Mouse (Mus musculus) hematopoietic stem cell, adult 5-6 weeks (primary cell): ENCODE data around the gene Leo1. TPM values are rescaled to one million over a fixed set of nuclear protein-coding genes. Genes with fewer than 3 reads are reported as not detected.

ENCODE experiments used
- ATAC-seq, 2 experiments: fragments of 125-278 bp in 1 of 2; replicated peaks in 1 of 2; 2 replicates each; pipeline ENCODE4 v1.8.0; 2016 to 2017; ENCODE audit warnings: inconsistent platforms in 2 of 2, mild to moderate bottlenecking in 2 of 2, moderate number of reproducible peaks in 2 of 2, low read depth in 1 of 2, moderate TSS enrichment in 1 of 2; ENCODE audit not compliant: low FRiP score in 2 of 2, poor library complexity in 2 of 2, severe bottlenecking in 2 of 2, insufficient read depth in 1 of 2, low TSS enrichment in 1 of 2
- total RNA-seq: library from RNA; stranded (forward); fragments of 172-1452, 232-1000 nt; gene quantifications from 2 replicates; pipeline ENCODE4 v1.2.3, GENCODE M21; 2017

Leo1 gene
- total RNA-seq = 44.0 and 54.1 TPM in 2 replicates

GRCm38 (mm10) chr9:75440796-75441666 lies at the start of gene Leo1:
TSS of gene Leo1 (plus strand) at chr9:75441524.
- ATAC-seq = peak; percentile 84 to 88

- no peak for ATAC-seq
Observed at GRCm38 (mm10) chr9:75393251-75393650, 48.1 kb upstream of the Leo1 start.

- no peak for ATAC-seq
Observed at GRCm38 (mm10) chr9:75395971-75396370, 45.4 kb upstream of the Leo1 start.

GRCm38 (mm10) chr9:75399069-75399468 lies 42.3 kb upstream of the Leo1 start:
- no peak for ATAC-seq

- ATAC-seq = no peak
Observed at GRCm38 (mm10) chr9:75400639-75401038, 40.7 kb upstream of the Leo1 start.

GRCm38 (mm10) chr9:75401593-75402504 lies 39.5 kb upstream of the Leo1 start:
- peak; percentile 80 to 84 for ATAC-seq

- no peak for ATAC-seq
Observed at GRCm38 (mm10) chr9:75403520-75403919, 37.8 kb upstream of the Leo1 start.

GRCm38 (mm10) chr9:75406121-75406520 lies 35.2 kb upstream of the Leo1 start:
- ATAC-seq = no peak

GRCm38 (mm10) chr9:75407803-75408202 lies 33.5 kb upstream of the Leo1 start:
- ATAC-seq = peak; percentile 44 to 48; a peak in 3 of 4 replicates

GRCm38 (mm10) chr9:75408204-75408826 lies 33.0 kb upstream of the Leo1 start:
- ATAC-seq = no peak

GRCm38 (mm10) chr9:75409031-75409851 lies 32.1 kb upstream of the Leo1 start:
- peak; percentile 24 to 32; a peak in 2 of 4 replicates for ATAC-seq

- peak; percentile 79 to 84 for ATAC-seq
Observed at GRCm38 (mm10) chr9:75409852-75410378, 31.4 kb upstream of the Leo1 start, which contains the start of gene Mapk6. TSS of gene Mapk6 (minus strand) at chr9:75410005.

GRCm38 (mm10) chr9:75410868-75411487 lies 30.3 kb upstream of the Leo1 start:
- ATAC-seq = no peak

GRCm38 (mm10) chr9:75411584-75411983 lies 29.7 kb upstream of the Leo1 start:
- ATAC-seq = no peak

GRCm38 (mm10) chr9:75413206-75413605 lies 28.1 kb upstream of the Leo1 start:
- no peak for ATAC-seq

GRCm38 (mm10) chr9:75414204-75414603 lies 27.1 kb upstream of the Leo1 start:
- ATAC-seq = peak; percentile 54 to 67; a peak in 3 of 4 replicates
